Comparison of ENCODE assay signal across 8 mouse cellular contexts in the genomic region with DNA sequence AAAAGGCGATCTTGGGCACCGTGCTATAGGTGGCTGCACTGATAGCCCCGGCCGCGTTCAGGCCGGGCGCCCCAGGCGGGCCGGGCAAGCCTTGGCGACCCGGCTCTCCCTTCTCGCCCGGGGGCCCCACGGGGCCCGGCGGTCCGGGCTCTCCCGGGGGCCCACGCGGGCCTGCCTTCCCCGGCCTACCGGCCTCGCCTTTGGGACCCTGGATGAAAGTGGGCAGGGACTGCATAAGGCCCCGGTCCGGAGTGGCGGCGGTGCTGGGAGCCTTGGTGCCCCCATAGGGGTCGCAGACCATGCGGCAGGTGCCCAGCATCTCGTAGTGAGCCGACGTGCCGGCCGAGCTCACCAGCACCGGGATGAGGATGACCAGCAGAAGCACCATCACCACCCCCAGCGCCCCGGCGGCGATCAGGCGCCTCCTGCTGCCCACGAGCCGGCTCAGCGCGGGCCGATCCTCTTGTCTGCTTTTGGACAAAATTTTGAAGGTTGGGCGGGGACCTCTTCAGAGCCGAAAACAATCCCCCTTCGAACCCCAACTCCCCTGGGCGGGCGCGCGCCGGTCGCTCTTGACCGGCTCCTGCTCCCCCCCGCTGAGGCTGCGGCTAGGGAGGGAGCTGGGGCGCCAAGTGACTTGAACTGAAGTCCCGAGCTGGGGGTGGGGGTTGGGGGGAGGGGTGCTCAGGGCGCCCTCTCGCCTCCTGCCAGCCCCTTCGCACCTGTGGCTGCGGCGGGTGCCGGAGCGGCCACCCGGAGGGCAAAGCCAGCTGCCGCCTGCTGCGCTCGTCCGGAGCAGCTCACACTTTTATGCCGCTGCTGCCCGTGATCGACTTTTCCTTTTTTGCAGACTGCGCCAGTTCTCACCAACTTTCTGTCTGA. TPM values are rescaled to one million over a fixed set of nuclear protein-coding genes. Genes with fewer than 3 reads are reported as not detected.
DNase-seq lines count a peak whose midpoint lies in the region; ATAC-seq and TF ChIP-seq lines count a peak whose summit lies in the region.

No protein-coding gene starts in this region.

- WGBS in forebrain, embryonic 12.5 days: 0% methylated on average over 73 of the region's 75 CpGs
- 3% methylated on average over 71 of the region's 75 CpGs for WGBS in liver, postnatal 0 days (ENCODE audit: insufficient replicate concordance)

- peak; percentile 30; the same call in 1 of the 2 replicates for TF ChIP-seq CTCF in liver, postnatal 0 days (IDR thresholded peaks at IDR 0.05; ENCODE audit: low read depth)

- DNase-seq in 3134 (ENCODE audit: extremely low read depth, insufficient read length, low spot score) (peak; percentile 5), R1 (ENCODE audit: low read depth, low spot score) (peak; percentile 40), adipocyte (ENCODE audit: low spot score) (no peak)
- DNase-seq in heart, postnatal 10 days: peak; percentile 42 to 58
- DNase-seq in kidney, postnatal 36 days: peak; percentile 33 to 62
- peak; percentile 49 for DNase-seq in liver, postnatal 0 days
- peak; percentile 65 for DNase-seq in retina, postnatal 1 day

- peak overlapping the region; percentile 61 for H3K4me3 ChIP-seq in forebrain, embryonic 12.5 days (replicated peaks)
- H3K4me3 ChIP-seq in liver, postnatal 0 days (ENCODE audit: low read depth, low read length): peak overlapping the region; percentile 60

- no peaks in the 10 kb centered on the region for H3K9me3 ChIP-seq in forebrain, embryonic 12.5 days
- H3K9me3 ChIP-seq in liver, postnatal 0 days (ENCODE audit: low read length): no peaks in the 10 kb centered on the region

- H3K9ac ChIP-seq in forebrain, embryonic 12.5 days: peak overlapping the region; percentile 59
- no peak overlapping the region for H3K9ac ChIP-seq in liver, postnatal 0 days (replicated peaks)

- peaks cover 53% of the 10 kb centered on the region for H3K27me3 ChIP-seq in forebrain, embryonic 12.5 days
- peaks cover 35% of the 10 kb centered on the region for H3K27me3 ChIP-seq in liver, postnatal 0 days (ENCODE audit: insufficient read depth, low read length)

- peaks cover 18% of the 10 kb centered on the region for H3K4me1 ChIP-seq in forebrain, embryonic 12.5 days
- H3K4me1 ChIP-seq in liver, postnatal 0 days (ENCODE audit: insufficient read depth): peaks cover 13% of the 10 kb centered on the region

- no peak overlapping the region for H3K27ac ChIP-seq in forebrain, embryonic 12.5 days
- H3K27ac ChIP-seq in liver, postnatal 0 days (ENCODE audit: low read depth): no peak overlapping the region

- peak overlapping the region; percentile 100 for H3K4me2 ChIP-seq in forebrain, embryonic 12.5 days
- peak overlapping the region; percentile 92 for H3K4me2 ChIP-seq in liver, postnatal 0 days (ENCODE audit: low read depth, low read length)

- no peaks in the 10 kb centered on the region for H3K36me3 ChIP-seq in forebrain, embryonic 12.5 days (replicated peaks)
- no peaks in the 10 kb centered on the region for H3K36me3 ChIP-seq in liver, postnatal 0 days (replicated peaks; ENCODE audit: insufficient read depth, low read length)

- intact Hi-C loops in heart, postnatal 10 days (cut with DNase I): loop anchor here (5.0 kb wide), 1 partner anchor 303 kb away; no protein-coding TSS in a partner anchor

- ATAC-seq in forebrain, embryonic 12.5 days (ENCODE audit: low FRiP score): peak; percentile 78
- peak; percentile 41; the same call in 1 of the 2 replicates for ATAC-seq in liver, postnatal 0 days

- no peak for TF ChIP-seq EP300 in liver, postnatal 0 days (IDR thresholded peaks at IDR 0.05; ENCODE audit: low read depth)

RNA-seq across cellular contexts. Expression of a gene that starts 0.9 kb away (rescaled TPM):
- 0.68 and 0.89 TPM in 2 replicates for polyA plus RNA-seq in forebrain, embryonic 12.5 days (2016; fragmentation: Nextera tagmentation; extraction: Ambion mirVana)
- total RNA-seq in heart, postnatal 10 days (2021): under 1 TPM in 1 of 2 experiments, not detected in 1; 0.12 TPM
- polyA plus RNA-seq in liver, postnatal 0 days (2015; fragmentation: Nextera tagmentation; extraction: Ambion mirVana): 0.08 and 0.13 TPM in 2 replicates
